Mouse (Mus musculus): ENCODE results near the gene Ahrr. TPM values are rescaled to one million over a fixed set of nuclear protein-coding genes. Genes with fewer than 3 reads are reported as not detected.

Ahrr gene
- polyA plus RNA-seq, 1 experiment, result not detected

DNA sequence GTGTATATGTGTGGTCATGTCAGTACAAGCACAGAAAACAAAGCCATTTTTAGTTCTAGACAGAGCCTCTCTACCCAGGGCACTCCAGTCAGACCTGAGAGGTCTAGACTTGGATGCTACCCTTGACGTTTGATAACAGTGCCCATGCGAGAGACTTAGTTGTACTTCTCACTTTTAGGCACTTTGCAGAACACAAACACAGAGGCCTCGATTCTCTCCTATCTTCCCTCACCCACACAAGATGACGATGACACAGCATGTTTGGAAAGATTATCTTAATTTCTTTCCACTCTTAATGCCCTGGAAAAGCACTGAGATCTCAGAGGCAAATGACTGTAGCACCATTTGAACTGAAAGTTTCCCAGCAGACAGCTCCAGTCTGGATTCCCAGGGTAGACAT, 16.4 kb downstream of the Ahrr start:
- no peak overlapping the region for H3K4me3 ChIP-seq (ENCODE audit: insufficient read depth, low read depth, low read length)
- H3K27ac ChIP-seq (replicated peaks; ENCODE audit: low read depth, low read length), result no peak overlapping the region
- H3K4me1 ChIP-seq (ENCODE audit: control insufficient read depth, insufficient read depth, insufficient read length, low read length), result no peaks in the 10 kb centered on the region

DNA sequence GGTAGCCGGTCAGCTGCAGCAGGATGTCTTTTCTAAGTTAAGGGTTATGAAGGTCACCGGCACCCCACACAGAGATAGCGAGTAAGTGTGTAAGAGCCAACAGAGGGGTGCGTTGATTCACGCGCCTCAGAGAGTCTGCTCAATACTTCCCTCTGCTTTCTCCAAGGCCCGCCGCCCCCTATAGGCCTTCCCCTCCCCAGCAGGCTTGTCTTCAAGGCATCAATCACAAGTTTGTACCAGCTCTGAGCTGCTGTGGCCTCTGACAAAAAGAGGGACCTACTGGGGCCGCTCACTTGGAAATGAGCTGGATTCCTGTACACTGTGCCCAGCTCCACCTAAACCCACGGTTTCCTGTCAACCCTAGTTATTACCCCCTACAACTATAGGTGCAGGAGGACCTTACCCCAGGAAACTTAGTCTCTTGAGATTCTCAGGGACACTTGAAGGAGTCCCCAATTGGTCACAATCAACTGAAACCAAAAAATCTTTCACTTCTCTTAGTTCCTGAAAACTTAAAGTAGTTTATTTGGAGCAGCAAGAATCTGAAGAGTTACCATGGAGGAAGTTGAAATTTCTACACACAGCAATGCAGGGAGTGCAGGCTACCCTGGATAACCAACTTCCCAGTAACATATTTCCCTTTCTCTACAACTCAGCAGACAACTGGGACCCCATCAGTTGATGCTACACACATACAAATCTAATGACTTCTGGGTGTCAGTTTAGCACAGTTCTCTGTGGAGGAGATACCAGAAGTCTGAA, 31.7 kb downstream of the Ahrr start:
- H3K4me1 ChIP-seq (ENCODE audit: control insufficient read depth, insufficient read depth, insufficient read length, low read length), result no peaks in the 10 kb centered on the region
- H3K27ac ChIP-seq (replicated peaks; ENCODE audit: low read depth, low read length), result peak overlapping the region; percentile 67
- peak overlapping the region; percentile 50 for H3K4me3 ChIP-seq (ENCODE audit: insufficient read depth, low read depth, low read length)

DNA sequence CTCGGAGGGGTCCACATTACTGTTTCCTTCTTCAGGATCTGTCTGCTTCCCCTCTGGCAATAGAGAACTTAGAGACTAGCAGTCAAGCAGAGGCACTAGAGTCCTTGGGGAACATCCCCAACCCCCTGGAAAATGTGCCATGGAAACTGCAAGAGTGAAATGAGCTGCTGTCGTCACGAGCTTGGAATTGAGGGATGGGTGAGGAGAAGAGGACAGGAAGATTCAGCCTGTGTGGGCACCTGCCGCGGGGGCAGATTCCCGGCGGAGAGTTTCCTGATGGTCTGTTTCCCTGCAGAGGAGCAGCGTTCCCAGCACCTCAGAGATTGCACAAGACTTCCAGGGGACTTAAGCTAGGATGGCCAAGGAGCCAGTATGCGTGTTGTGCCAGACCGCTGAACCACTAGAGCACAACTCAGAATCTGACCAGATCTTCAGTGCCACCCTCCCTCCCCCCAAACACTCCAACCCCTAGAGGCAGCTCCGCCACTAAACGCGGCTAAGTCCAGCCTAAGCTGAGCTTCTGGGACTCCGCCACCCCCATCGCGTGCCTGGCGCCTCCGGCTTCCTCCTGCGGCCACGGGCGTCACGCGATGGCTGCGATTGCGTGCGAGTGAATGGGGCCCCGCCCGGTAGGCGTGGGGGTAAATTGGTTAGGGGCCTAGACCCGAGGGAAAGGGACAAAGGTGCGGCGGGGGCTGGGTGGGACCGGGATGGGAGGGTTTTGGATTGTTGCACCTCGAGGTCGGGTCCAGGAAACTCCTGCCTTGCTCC, 32.5 kb downstream of the Ahrr start:
- Histone ChIP-seq H3K4me1 (ENCODE audit: control insufficient read depth, insufficient read depth, insufficient read length, low read length) (no peaks in the 10 kb centered on the region), H3K27ac (replicated peaks; ENCODE audit: low read depth, low read length) (peak overlapping the region; percentile 67), H3K4me3 (ENCODE audit: insufficient read depth, low read depth, low read length) (peak overlapping the region; percentile 50)

DNA sequence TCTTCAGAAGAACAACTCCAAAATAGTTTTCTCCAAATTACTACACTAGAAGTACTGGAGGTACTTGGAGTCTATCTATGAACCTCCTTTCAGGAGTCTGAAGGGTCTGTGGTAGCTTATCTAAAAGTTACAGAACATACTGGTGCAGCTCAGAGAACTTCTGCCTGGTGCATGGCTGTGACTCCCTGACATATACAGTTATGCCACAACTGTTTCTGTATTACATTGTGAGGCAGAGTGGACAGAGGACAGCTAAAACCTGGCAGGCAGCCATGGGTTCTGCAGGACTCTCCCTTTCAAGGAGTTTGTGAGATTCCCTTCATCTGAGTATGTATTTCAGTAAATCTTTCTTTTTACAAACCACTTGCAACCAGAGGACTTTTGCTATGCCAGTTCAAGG, 45.6 kb downstream of the Ahrr start:
- Histone ChIP-seq H3K27ac (replicated peaks; ENCODE audit: low read depth, low read length) (no peak overlapping the region), H3K4me1 (ENCODE audit: control insufficient read depth, insufficient read depth, insufficient read length, low read length) (peaks cover 2% of the 10 kb centered on the region; the same call in 1 of the 2 replicates), H3K4me3 (ENCODE audit: insufficient read depth, low read depth, low read length) (no peak overlapping the region)

DNA sequence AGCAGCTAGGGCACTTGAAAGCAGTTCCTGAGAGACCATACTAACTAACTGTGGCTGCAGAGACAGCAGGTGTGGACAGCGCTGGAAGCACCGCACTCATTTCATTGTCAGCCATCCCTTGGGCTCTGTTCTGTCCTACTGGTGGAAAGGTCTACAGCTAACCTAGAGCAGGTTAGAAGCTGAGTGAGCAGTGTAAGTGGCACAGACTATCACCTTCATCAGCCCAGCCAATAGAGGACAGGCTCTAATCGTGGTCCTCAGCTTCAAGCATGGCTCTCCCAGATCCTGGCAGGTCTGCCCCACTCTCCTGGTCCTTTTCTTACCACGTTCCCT, 46.3 kb downstream of the Ahrr start:
- Histone ChIP-seq H3K4me1 (ENCODE audit: control insufficient read depth, insufficient read depth, insufficient read length, low read length) (peaks cover 2% of the 10 kb centered on the region; the same call in 1 of the 2 replicates), H3K4me3 (ENCODE audit: insufficient read depth, low read depth, low read length) (no peak overlapping the region), H3K27ac (replicated peaks; ENCODE audit: low read depth, low read length) (no peak overlapping the region)

DNA sequence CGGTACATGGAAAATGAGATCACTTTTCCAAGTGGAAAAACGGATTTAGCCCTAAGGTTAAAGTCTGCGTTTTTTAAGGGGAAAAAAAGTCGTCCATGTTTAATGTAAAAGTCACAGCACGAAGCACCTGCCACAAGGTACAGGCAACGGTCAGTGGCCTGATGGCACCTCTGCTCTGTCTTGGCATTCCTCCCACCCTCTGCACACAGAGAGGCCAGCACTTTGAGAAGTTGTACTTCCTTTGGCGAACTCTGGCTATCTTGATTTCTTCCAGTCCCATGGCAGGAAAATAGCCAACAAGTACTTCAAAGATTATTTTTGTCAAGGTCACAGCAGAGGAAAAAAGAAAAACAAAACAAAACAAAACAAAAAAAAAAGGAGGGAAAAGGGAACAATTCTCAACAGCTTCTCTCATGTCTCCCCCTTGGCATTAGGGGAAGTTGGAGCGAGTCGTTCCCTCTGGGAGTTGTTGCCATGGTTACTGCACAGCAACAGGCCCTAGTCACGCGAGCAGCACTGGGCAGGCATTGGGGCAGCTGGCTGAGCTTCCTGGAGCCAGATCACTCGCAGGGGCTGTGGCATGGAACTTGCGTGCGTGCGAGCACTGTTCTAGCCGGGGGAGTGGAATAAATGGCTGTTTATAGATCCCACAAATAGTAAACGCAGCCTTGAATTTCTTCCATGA, 46.8 kb downstream of the Ahrr start:
- no peak overlapping the region for H3K27ac ChIP-seq (replicated peaks; ENCODE audit: low read depth, low read length)
- peaks cover 2% of the 10 kb centered on the region; the same call in 1 of the 2 replicates for H3K4me1 ChIP-seq (ENCODE audit: control insufficient read depth, insufficient read depth, insufficient read length, low read length)
- H3K4me3 ChIP-seq (ENCODE audit: insufficient read depth, low read depth, low read length), result no peak overlapping the region

DNA sequence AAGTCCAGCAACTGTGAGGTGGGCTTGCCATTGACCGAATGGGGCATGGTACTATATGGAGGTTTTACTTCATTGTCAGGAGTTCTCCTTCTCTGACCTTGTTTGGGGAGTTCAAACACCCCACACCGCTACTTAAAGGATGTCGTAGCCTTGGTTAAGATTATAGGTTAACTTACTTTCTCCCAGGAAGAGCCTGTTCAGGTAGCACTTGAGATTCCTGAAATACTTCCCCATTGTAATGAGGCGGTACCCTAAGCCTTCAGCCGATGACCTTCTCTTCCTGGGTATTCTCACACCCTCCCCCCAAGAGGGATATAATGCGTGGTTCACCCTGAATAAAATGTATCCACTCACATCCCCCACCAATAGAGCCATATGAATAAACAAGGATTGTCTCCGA, 54.6 kb downstream of the Ahrr start:
- H3K27ac ChIP-seq (replicated peaks; ENCODE audit: low read depth, low read length), result no peak overlapping the region

DNA sequence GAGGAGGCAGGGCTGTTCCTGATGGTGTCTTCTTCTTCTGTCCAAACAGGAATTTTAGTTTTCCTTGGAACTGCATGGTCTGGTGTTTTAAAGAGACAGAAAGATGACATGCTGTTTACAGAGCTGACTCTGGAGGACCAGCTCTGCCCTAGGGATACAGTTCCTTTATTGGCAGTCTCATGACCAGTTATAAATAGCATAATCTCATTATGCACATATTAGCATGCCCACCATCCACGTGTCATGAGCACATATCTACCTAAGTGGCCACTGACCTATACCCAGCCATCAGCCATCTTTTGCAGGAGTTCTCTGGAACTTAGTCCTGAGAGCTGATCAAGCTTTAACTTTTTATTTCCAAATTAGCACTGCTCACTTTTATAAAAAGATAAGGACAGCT, 71.5 kb downstream of the Ahrr start:
- no peak overlapping the region for H3K4me3 ChIP-seq (ENCODE audit: insufficient read depth, low read depth, low read length)
- no peak overlapping the region for H3K27ac ChIP-seq (replicated peaks; ENCODE audit: low read depth, low read length)
- H3K4me1 ChIP-seq (ENCODE audit: control insufficient read depth, insufficient read depth, insufficient read length, low read length), result no peaks in the 10 kb centered on the region

More for the DNA sequence above, 54.6 kb downstream of the Ahrr start:
- Histone ChIP-seq H3K4me3 (ENCODE audit: insufficient read depth, low read depth, low read length) (no peak overlapping the region), H3K4me1 (ENCODE audit: control insufficient read depth, insufficient read depth, insufficient read length, low read length) (no peaks in the 10 kb centered on the region)

DNA sequence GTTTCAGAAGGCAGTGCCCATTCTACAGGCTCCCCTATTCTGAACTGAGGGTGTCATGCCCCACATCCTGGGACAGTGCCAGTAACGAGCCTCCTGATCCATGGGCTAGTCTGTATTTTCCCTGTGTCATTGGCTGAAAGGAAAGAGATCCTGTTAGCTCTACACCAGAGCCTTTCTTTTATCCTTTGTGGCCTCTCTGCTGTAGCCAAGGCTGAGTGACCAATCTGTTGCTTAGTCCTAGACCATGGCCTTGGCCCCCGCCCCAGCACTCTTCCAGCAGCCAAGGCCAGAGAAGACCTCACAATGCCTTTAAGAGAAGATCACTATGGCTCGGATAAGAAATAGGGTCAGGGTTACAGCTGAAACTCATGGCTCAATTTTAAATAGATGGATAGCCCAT, 73.7 kb downstream of the Ahrr start:
- no peak overlapping the region for H3K4me3 ChIP-seq (ENCODE audit: insufficient read depth, low read depth, low read length)
- H3K27ac ChIP-seq (replicated peaks; ENCODE audit: low read depth, low read length), result no peak overlapping the region
- H3K4me1 ChIP-seq (ENCODE audit: control insufficient read depth, insufficient read depth, insufficient read length, low read length), result no peaks in the 10 kb centered on the region

DNA sequence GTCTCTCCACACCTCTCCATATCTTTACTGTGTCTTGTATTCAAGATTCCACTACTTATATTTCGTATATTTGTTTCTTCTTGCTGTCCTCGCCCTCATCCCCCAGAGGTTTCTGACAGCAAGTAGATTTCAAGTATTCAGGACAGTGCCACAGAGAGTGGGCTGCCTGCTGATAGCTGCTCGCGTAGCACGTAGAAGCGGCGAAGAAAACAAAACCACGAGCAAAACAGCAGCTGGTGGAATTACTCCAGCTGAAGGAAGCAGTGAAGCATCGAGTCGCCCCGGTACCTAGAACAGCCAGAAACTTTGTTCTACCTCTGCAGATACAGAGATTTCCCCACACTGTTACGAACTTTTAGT, 83.2 kb downstream of the Ahrr start:
- Histone ChIP-seq H3K4me1 (ENCODE audit: control insufficient read depth, insufficient read depth, insufficient read length, low read length) (peaks cover 7% of the 10 kb centered on the region; the same call in 1 of the 2 replicates), H3K4me3 (ENCODE audit: insufficient read depth, low read depth, low read length) (peak overlapping the region; percentile 98), H3K27ac (replicated peaks; ENCODE audit: low read depth, low read length) (peak overlapping the region; percentile 99)

DNA sequence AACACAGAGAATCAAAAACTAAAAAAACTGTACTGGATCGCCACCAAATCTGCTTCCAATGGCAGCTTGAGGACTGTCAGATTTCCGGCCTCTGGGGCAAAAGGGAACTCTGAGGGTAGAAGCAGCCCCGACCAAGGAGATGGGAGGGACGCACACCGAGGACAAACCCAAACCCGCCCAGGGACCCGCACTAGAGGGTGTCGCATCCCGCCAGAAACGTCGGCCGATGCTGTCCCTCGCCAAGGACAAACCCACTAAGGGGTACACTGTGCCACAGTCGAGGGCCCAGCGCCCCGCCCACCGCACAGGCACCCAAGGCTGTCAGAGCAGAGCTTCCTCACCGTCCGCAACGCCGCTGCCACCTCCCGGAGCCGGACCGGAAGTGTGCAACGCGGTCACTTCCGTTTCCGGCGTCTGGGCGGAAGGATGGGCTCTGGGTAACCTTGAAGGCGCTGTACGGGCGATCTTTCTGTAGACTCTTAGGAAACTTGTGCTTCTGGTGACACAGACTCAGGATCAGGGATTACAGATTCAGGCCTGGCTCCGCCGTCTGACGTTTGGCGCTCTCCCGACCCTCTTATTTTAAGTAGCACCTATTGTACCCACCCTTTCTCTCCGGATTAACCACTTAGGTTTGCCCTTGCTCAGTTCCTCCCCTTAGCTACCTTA, 83.7 kb downstream of the Ahrr start, which contains the start of gene Exoc3:
Gene Exoc3 (minus strand): TSS at position 416 of the 669 bp plus-strand sequence.
- H3K4me1 ChIP-seq (ENCODE audit: control insufficient read depth, insufficient read depth, insufficient read length, low read length), result peaks cover 7% of the 10 kb centered on the region; the same call in 1 of the 2 replicates
- peak within 1 kb of the TSS; percentile 98 for H3K4me3 ChIP-seq (ENCODE audit: insufficient read depth, low read depth, low read length)
- H3K27ac ChIP-seq (replicated peaks; ENCODE audit: low read depth, low read length), result peak within 1 kb of the TSS; percentile 99

DNA sequence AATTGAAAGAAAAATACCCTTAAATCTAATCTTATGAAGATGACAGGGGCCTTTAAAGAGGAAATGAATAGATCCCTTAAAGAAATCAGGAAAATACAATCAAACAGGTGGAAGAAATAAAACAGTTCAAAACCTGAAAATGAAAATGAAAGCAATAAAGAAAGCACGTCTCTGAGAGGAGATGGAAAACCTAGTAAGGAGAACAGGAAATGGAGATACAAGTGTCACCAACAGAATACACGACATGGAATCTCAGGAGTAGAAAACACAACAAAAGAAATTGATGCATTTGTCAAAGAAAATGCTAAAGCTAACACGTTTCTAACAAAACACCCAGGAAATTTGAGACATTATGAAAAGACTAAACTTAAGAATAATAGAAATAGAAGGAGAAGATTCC, 95.7 kb downstream of the Ahrr start:
- Histone ChIP-seq H3K4me1 (ENCODE audit: control insufficient read depth, insufficient read depth, insufficient read length, low read length) (no peaks in the 10 kb centered on the region), H3K4me3 (ENCODE audit: insufficient read depth, low read depth, low read length) (no peak overlapping the region), H3K27ac (replicated peaks; ENCODE audit: low read depth, low read length) (no peak overlapping the region)

DNA sequence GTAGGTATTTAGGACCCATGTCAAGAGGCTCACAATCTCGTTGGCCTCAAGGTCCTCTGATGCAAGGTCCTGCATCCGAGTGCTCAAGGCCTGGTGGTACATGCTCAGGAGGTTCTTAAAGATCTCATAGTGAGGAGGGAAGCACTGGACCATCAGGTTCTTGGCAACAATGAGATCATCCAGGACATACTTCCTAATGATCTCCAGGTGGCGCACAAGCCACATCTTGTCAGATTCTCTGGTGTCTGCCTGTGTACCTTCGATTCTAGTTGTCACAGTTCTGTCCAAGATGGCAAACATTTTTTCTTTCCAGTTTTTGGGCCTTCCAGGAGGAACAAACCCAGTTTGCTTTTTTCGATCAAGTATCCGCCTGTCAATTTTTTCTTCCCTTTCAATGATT, 99.5 kb downstream of the Ahrr start:
- Histone ChIP-seq H3K4me3 (ENCODE audit: insufficient read depth, low read depth, low read length) (no peak overlapping the region), H3K27ac (replicated peaks; ENCODE audit: low read depth, low read length) (no peak overlapping the region), H3K4me1 (ENCODE audit: control insufficient read depth, insufficient read depth, insufficient read length, low read length) (no peaks in the 10 kb centered on the region)

DNA sequence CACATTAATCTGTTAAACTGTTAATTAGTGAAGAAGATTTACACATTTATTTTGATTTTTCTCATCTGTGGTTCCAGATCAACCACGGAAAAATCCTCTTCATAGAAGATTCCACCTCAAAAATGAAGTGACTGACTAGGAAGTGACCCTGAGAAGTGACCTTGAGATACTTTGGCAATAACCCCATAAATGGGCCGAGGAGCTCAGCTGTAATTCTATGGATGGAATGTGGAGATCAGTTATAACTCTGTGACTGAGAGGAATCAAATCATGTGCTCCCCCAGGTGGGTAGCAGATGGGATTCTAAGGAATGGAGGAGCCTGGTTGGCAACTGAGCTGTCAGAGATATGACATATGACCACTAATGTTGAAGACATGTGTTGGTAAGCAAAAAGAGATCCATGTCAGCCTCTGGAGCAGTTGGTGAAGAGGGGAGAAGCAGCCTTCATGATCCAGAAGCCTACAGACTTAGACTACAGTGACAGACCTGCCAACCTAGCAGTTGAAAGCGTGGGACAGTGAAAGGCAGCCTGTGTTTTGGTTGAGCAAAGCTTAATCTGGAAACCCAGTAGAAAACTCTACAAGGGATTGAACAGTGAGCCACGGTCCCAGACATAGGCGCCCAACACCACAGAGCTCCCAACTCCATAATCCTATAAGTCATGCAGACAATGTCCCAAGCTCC, 109.0 kb downstream of the Ahrr start:
- no peaks in the 10 kb centered on the region for H3K4me1 ChIP-seq (ENCODE audit: control insufficient read depth, insufficient read depth, insufficient read length, low read length)
- no peak overlapping the region for H3K4me3 ChIP-seq (ENCODE audit: insufficient read depth, low read depth, low read length)
- no peak overlapping the region for H3K27ac ChIP-seq (replicated peaks; ENCODE audit: low read depth, low read length)
